Mouse (Mus musculus): ENCODE measurements around the gene Ddx25.

Ddx25 gene

GRCm38 (mm10) chr9:35491109-35491866 is 67.0 kb downstream of the Ddx25 start:
- no peak for DNase-seq

- no peak for DNase-seq
These were observed 69.8 kb downstream of the Ddx25 start for GRCm38 (mm10) chr9:35488496-35488895.

All from cerebellum, postnatal 36 days (tissue).